Mouse (Mus musculus) T-cell, adult 2 months (primary cell): ENCODE results near the gene Pheta1.
A peak's percentile ranks its signal among the peaks of the same experiment; 100 is the strongest.

Experiments used
- DNase-seq: peaks from one replicate; pipeline ENCODE4 v3.0.0; 2022; ENCODE audit warnings: low spot score

Pheta1 gene

GRCm38 (mm10) chr5:121848743-121849142, at the start of gene Pheta1:
Gene Pheta1 (plus strand): TSS chr5:121848984.
- DNase-seq: peak; percentile 82

DNA sequence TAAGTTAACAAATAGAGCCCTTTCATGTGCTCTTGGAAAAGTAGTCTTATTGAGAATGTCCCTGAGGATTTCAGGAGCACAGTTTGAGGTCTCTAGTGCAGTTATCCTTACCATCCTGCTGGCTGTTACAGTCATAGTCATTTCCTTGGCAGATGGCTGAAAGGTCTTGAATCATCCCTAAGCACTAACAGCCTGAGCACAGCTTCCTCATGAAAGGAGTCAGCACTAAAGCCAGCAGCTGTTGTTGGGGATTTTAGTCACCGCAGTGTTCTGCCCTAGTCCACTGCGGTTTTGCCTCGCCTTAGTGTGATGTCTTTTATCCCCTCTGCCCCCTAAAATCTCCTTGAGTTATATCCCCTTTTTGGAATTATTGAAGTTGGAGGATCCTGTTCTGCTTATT, 41.6 kb upstream of the Pheta1 start:
- no peak for DNase-seq

GRCm38 (mm10) chr5:121808202-121808601, 40.6 kb upstream of the Pheta1 start:
- DNase-seq: no peak

DNA sequence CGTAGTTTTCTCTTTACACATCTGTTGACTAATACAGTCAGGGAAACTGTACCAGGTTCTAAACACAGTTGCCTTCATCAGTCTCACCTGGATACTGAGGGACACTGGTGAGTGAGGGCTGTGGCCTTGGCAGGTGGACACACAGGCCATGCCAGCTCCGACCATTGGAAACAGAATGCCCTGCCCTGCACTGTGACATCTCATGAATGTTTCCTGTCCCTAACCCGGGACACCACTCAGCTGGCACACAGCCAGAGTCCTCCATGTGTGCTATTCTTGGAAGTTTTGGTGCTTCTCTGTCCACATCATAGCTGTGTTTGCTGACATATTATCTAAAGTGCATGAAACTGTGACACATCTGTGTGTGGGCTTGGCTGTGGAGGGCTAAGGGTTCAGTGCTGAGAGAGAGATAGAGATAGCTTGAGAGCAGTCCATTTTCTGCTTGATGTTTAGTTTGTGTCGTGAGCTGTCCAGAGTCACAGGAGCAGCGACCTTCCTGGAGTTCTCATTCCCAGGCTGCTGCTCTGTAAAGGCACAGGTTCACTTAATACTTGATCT, 39.0 kb upstream of the Pheta1 start:
- no peak for DNase-seq

- DNase-seq: no peak
Measured at GRCm38 (mm10) chr5:121810331-121811151, 38.2 kb upstream of the Pheta1 start.

- peak; percentile 33 for DNase-seq
Measured at GRCm38 (mm10) chr5:121811485-121811931, 37.3 kb upstream of the Pheta1 start.

- DNase-seq: no peak
Measured at GRCm38 (mm10) chr5:121812526-121813243, 36.1 kb upstream of the Pheta1 start.

GRCm38 (mm10) chr5:121813744-121814143, 35.0 kb upstream of the Pheta1 start:
- DNase-seq: no peak

DNA sequence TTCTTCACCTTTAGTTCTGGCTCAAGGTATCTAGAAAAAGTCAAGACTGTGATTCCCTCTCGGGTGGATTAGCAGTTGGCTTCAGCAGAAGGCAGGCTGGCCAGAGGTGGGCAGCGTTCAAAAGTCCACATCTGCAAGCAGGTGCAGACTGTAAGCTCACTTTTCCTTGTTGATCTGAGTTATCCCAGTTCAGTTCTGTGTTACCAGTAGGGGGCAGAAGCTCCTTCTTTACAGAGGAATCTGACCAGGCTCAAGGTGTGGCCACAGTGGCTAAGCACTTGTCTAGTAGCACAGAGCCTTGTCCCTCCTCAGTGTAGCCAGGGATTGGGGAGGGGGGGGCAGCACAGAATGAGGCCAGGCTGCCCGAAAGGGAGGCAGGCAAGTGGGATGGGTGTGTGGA, 33.7 kb upstream of the Pheta1 start:
- DNase-seq: peak; percentile 40

- no peak for DNase-seq
Measured at GRCm38 (mm10) chr5:121815867-121816380, 32.9 kb upstream of the Pheta1 start.

DNA sequence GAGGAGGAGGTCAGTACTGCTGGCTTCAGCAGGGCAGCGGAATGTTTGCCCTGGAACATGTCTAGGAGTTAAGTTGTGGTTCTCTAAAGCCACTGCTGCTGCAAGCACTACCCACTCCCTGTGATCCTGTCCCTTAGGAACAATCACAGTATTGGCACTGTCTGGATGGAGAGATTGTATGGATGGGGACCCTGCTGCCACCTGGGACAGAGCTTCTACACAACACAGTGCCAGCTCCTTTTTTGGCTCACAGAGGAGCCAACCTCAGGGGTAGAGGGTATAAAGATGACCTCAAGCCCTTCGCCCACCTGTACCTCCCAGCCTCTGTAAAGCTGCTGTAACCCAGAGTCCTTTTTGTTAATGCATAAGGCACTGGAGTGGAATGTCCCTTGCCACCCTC, 32.2 kb upstream of the Pheta1 start:
- DNase-seq: no peak

DNA sequence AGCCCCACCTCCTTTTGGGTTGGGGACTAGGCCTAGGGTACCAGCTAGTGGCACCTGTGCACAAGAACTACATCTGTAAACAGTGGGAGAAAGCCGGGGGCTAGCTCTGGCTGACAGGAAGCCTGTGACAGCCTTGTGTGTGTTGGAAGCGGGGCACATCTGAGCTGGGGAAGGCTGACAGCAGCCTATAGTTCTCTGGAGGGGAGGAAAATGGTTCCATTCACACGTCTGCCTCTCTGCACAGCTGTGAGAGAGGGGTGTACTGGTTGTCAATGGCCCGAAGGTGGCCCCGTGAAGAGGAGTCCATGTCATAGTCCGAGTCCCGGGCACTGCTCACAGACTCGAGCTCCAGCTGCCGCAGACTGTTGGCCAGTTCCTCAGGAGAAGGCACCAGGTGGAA, 31.2 kb upstream of the Pheta1 start:
- DNase-seq: no peak

GRCm38 (mm10) chr5:121818401-121818800, 30.4 kb upstream of the Pheta1 start:
- no peak for DNase-seq

DNA sequence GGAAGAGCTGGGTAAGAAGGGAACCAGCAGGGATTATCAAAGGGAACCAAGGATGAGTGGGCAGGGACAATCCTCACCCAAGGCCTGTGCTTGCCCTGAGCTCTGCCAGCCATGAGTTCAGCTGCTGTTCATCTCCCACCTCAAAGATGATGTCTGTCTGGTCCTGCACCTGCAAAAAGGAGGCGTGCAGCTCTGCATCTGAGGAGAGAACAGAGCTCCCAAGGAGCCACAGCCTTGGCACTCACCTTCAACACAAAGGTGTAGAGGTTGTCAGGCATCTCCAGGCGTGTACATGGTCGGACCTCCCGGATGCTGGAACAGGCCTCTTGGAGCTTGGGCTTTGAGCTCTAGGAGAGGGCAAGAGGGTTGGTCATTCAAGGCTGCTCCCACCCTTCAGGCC, 29.9 kb upstream of the Pheta1 start:
- no peak for DNase-seq

DNA sequence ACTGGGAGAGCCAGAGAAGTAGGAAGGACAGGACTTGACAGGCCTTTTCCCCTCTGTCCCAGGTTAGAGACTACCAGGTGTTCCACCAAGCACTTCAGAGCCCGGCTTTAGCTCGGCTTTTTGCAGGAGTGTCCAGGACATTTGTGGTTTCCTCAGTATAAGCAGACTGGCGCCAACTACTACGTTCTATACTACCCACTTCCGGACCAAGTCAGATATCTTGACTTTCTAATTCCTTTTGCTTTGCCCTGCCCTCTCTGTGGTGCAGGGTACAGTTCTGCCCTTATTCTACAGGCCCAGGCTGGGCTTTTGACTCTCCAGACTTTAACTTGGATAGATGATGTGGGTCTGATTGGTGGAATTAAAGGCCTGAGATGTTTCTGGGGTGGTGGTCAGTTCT, 29.2 kb upstream of the Pheta1 start:
- no peak for DNase-seq

- no peak for DNase-seq
Measured at GRCm38 (mm10) chr5:121820161-121820560, 28.6 kb upstream of the Pheta1 start.

DNA sequence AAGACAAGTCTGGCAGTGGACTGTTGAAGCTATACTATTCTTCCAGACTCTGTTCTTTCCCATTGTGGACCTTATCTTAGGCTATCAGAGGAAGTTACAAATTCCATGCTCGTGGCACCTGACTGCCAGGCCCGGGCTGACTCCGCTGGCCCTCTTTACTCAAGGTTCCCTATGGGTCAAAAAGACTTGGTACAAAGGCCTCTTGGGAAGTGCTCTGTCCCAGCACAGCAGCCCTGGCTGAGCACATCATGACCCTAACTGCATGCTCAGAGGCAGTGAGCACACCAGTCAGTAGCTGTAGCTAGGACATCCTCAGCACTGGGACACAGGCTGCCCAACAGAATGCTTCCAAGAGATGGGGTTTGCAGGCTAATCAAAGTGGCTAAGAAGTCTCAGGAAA, 28.1 kb upstream of the Pheta1 start:
- no peak for DNase-seq

DNA sequence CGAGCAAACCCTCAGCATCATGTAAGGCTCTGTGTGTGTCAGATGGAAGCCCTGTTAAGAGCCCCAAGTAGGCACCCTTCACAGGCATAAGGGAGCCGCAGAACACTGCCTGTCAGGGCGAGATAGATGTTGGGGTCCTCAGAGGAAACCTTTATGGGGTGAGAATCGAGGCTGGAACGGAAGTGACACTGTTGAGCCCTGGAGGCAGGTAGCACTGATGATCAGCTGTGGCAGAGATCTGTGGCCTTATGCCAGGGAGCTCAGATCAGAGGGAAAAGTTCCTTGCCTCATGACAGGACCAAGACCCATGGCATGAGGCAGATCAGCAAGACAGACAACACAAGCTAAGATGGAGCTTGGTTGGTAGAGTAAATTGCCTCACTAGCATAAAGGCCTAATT, 27.7 kb upstream of the Pheta1 start:
- no peak for DNase-seq

DNA sequence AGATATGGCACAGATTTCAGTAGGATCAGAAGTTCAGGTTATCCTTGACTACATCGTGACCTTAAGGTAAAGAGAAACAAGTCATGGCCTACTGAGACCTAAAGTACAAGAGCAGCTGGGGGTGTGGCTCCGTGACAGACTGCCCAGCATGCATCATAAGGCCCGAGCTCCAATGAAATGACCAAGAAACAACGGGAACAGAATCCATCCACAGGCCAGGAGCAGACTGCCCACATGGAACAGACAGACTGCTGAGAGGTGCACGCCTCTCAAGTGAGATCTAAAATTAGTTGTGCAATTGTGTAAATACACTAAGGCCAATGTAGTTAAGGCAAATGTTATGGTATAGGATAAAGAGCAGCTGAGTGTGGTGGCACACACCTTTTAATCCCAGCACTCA, 27.2 kb upstream of the Pheta1 start:
- no peak for DNase-seq

GRCm38 (mm10) chr5:121822786-121823505, 25.8 kb upstream of the Pheta1 start:
- no peak for DNase-seq

GRCm38 (mm10) chr5:121823668-121824067, 25.1 kb upstream of the Pheta1 start:
- DNase-seq: no peak

DNA sequence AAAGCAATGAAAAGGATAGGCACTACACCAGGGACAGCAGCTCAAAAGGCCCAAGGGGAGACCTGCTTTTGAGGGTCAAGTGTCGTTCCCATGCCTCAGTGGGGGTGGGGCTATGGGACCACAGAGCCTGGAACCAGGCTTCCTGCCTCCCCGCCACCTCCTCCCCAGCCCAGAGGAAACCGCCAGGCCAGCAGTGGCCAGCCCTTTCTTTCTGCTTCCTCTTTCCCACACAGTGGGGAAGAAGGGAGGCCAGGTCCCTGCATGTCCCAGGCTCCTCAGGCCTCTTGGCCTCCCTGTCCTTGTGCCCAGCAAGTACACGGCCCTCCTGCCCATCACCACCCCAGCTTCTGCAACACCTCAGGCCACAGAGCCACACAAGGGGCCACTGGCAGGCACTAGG, 24.7 kb upstream of the Pheta1 start:
- DNase-seq: no peak
